Mouse (Mus musculus): ENCODE data around the gene C130026I21Rik. TPM values are rescaled to one million over a fixed set of nuclear protein-coding genes. Genes with fewer than 3 reads are reported as not detected.
"Not testable (repeated sequence)": the region's sequence is repeated elsewhere in the genome, so short reads cannot be mapped to it uniquely, and the experiment has no call there.

Gene C130026I21Rik
- not detected in 2 replicates for polyA plus RNA-seq (2012)

GRCm38 (mm10) chr1:85270466-85270865 is at the start of gene C130026I21Rik:
Gene C130026I21Rik, minus strand, starts transcription at chr1:85270566.
- TF ChIP-seq GATA1 (IDR thresholded peaks at IDR 0.05; ENCODE audit: low read length), result not testable (repeated sequence)

- not testable (repeated sequence) for TF ChIP-seq GATA1 (IDR thresholded peaks at IDR 0.05; ENCODE audit: low read length)
These were observed 160.6 kb downstream of the C130026I21Rik start, which contains the start of gene A530032D15Rik for GRCm38 (mm10) chr1:85109753-85110152. Gene A530032D15Rik, minus strand, starts transcription at chr1:85109853.

- TF ChIP-seq GATA1 (IDR thresholded peaks at IDR 0.05; ENCODE audit: low read length), result not testable (repeated sequence)
These were observed 170.5 kb downstream of the C130026I21Rik start, which contains the start of gene Gm10553 for GRCm38 (mm10) chr1:85099864-85100263. Gene Gm10553, plus strand, starts transcription at chr1:85100164.

GRCm38 (mm10) chr1:84952456-84953181 is 317.7 kb downstream of the C130026I21Rik start:
- no peak for TF ChIP-seq GATA1 (IDR thresholded peaks at IDR 0.05; ENCODE audit: low read length)

- TF ChIP-seq GATA1 (IDR thresholded peaks at IDR 0.05; ENCODE audit: low read length), result no peak
These were observed 318.8 kb downstream of the C130026I21Rik start for GRCm38 (mm10) chr1:84951566-84951965.

GRCm38 (mm10) chr1:84947390-84947789 is 323.0 kb downstream of the C130026I21Rik start:
- TF ChIP-seq GATA1 (IDR thresholded peaks at IDR 0.05; ENCODE audit: low read length), result no peak

GRCm38 (mm10) chr1:84945950-84946349 is 324.4 kb downstream of the C130026I21Rik start:
- no peak for TF ChIP-seq GATA1 (IDR thresholded peaks at IDR 0.05; ENCODE audit: low read length)

- TF ChIP-seq GATA1 (IDR thresholded peaks at IDR 0.05; ENCODE audit: low read length), result no peak
These were observed 326.8 kb downstream of the C130026I21Rik start for GRCm38 (mm10) chr1:84943549-84943948.

Other genes starting within 250 kb of the C130026I21Rik start
- gene Gm10553, start 170.4 kb downstream of the C130026I21Rik start, polyA plus RNA-seq (2012), result not detected in 2 replicates
- gene A530032D15Rik, start 160.7 kb downstream of the C130026I21Rik start, polyA plus RNA-seq (2012), result not detected in 2 replicates

All from G1E-ER4 (cell line).